Mouse (Mus musculus): ENCODE measurements around the gene Gclc. TPM values are rescaled to one million over a fixed set of nuclear protein-coding genes. Genes with fewer than 3 reads are reported as not detected.

Gene Gclc
- polyA plus RNA-seq, 1 experiment, result 39.4 TPM

- peak overlapping the region; percentile 86; the same call in 1 of the 2 replicates for H3K4me3 ChIP-seq (ENCODE audit: insufficient read depth, low read length)
- H3K27ac ChIP-seq (ENCODE audit: insufficient read depth, low read length), result no peak overlapping the region
- peak; percentile 42; the same call in 1 of the 2 replicates for TF ChIP-seq CTCF (IDR thresholded peaks at IDR 0.05; ENCODE audit: extremely low read depth, insufficient read depth, low read length)
- TF ChIP-seq POLR2A (IDR thresholded peaks at IDR 0.05; ENCODE audit: extremely low read depth, insufficient read depth, low read length), result no peak
- peaks cover 4% of the 10 kb centered on the region; the same call in 1 of the 2 replicates for H3K4me1 ChIP-seq (ENCODE audit: control insufficient read depth, insufficient read depth, low read length)
Observed at GRCm38 (mm10) chr9:77756076-77756475, 1.7 kb downstream of the Gclc start.

- Histone ChIP-seq H3K4me3 (ENCODE audit: insufficient read depth, low read length) (no peak overlapping the region), H3K4me1 (ENCODE audit: control insufficient read depth, insufficient read depth, low read length) (peaks cover 4% of the 10 kb centered on the region; the same call in 1 of the 2 replicates), H3K27ac (ENCODE audit: insufficient read depth, low read length) (no peak overlapping the region)
- TF ChIP-seq CTCF (IDR thresholded peaks at IDR 0.05; ENCODE audit: extremely low read depth, insufficient read depth, low read length), result no peak
- no peak for TF ChIP-seq POLR2A (IDR thresholded peaks at IDR 0.05; ENCODE audit: extremely low read depth, insufficient read depth, low read length)
Observed at GRCm38 (mm10) chr9:77757331-77757730, 3.0 kb downstream of the Gclc start.

GRCm38 (mm10) chr9:77758481-77758880, 4.1 kb downstream of the Gclc start:
- H3K4me3 ChIP-seq (ENCODE audit: insufficient read depth, low read length), result no peak overlapping the region
- TF ChIP-seq POLR2A (IDR thresholded peaks at IDR 0.05; ENCODE audit: extremely low read depth, insufficient read depth, low read length) (no peak), CTCF (IDR thresholded peaks at IDR 0.05; ENCODE audit: extremely low read depth, insufficient read depth, low read length) (no peak)
- peaks cover 4% of the 10 kb centered on the region; the same call in 1 of the 2 replicates for H3K4me1 ChIP-seq (ENCODE audit: control insufficient read depth, insufficient read depth, low read length)
- no peak overlapping the region for H3K27ac ChIP-seq (ENCODE audit: insufficient read depth, low read length)

- no peak for TF ChIP-seq CTCF (IDR thresholded peaks at IDR 0.05; ENCODE audit: extremely low read depth, insufficient read depth, low read length)
- TF ChIP-seq POLR2A (IDR thresholded peaks at IDR 0.05; ENCODE audit: extremely low read depth, insufficient read depth, low read length), result no peak
Observed at GRCm38 (mm10) chr9:77759111-77759510, 4.8 kb downstream of the Gclc start.

GRCm38 (mm10) chr9:77759756-77760155, 5.4 kb downstream of the Gclc start:
- no peak for TF ChIP-seq CTCF (IDR thresholded peaks at IDR 0.05; ENCODE audit: extremely low read depth, insufficient read depth, low read length)
- no peak for TF ChIP-seq POLR2A (IDR thresholded peaks at IDR 0.05; ENCODE audit: extremely low read depth, insufficient read depth, low read length)
- peaks cover 4% of the 10 kb centered on the region; the same call in 1 of the 2 replicates for H3K4me1 ChIP-seq (ENCODE audit: control insufficient read depth, insufficient read depth, low read length)
- H3K27ac ChIP-seq (ENCODE audit: insufficient read depth, low read length), result no peak overlapping the region
- no peak overlapping the region for H3K4me3 ChIP-seq (ENCODE audit: insufficient read depth, low read length)

More at GRCm38 (mm10) chr9:77759111-77759510, 4.8 kb downstream of the Gclc start:
- Histone ChIP-seq H3K4me3 (ENCODE audit: insufficient read depth, low read length) (no peak overlapping the region), H3K4me1 (ENCODE audit: control insufficient read depth, insufficient read depth, low read length) (peaks cover 4% of the 10 kb centered on the region; the same call in 1 of the 2 replicates), H3K27ac (ENCODE audit: insufficient read depth, low read length) (no peak overlapping the region)

- no peak overlapping the region for H3K27ac ChIP-seq (ENCODE audit: insufficient read depth, low read length)
- no peaks in the 10 kb centered on the region; the same call in 1 of the 2 replicates for H3K4me1 ChIP-seq (ENCODE audit: control insufficient read depth, insufficient read depth, low read length)
- H3K4me3 ChIP-seq (ENCODE audit: insufficient read depth, low read length), result no peak overlapping the region
- no peak for TF ChIP-seq POLR2A (IDR thresholded peaks at IDR 0.05; ENCODE audit: extremely low read depth, insufficient read depth, low read length)
- TF ChIP-seq CTCF (IDR thresholded peaks at IDR 0.05; ENCODE audit: extremely low read depth, insufficient read depth, low read length), result no peak
Observed at GRCm38 (mm10) chr9:77766218-77766617, 11.9 kb downstream of the Gclc start.

- TF ChIP-seq POLR2A (IDR thresholded peaks at IDR 0.05; ENCODE audit: extremely low read depth, insufficient read depth, low read length) (no peak), CTCF (IDR thresholded peaks at IDR 0.05; ENCODE audit: extremely low read depth, insufficient read depth, low read length) (no peak)
- Histone ChIP-seq H3K4me1 (ENCODE audit: control insufficient read depth, insufficient read depth, low read length) (no peaks in the 10 kb centered on the region; the same call in 1 of the 2 replicates), H3K27ac (ENCODE audit: insufficient read depth, low read length) (no peak overlapping the region), H3K4me3 (ENCODE audit: insufficient read depth, low read length) (no peak overlapping the region)
Observed at GRCm38 (mm10) chr9:77766767-77767166, 12.4 kb downstream of the Gclc start.

- H3K27ac ChIP-seq (ENCODE audit: insufficient read depth, low read length), result no peak overlapping the region
- no peak overlapping the region for H3K4me3 ChIP-seq (ENCODE audit: insufficient read depth, low read length)
- TF ChIP-seq POLR2A (IDR thresholded peaks at IDR 0.05; ENCODE audit: extremely low read depth, insufficient read depth, low read length) (no peak), CTCF (IDR thresholded peaks at IDR 0.05; ENCODE audit: extremely low read depth, insufficient read depth, low read length) (no peak)
- peaks cover 5% of the 10 kb centered on the region for H3K4me1 ChIP-seq (ENCODE audit: control insufficient read depth, insufficient read depth, low read length)
Observed at GRCm38 (mm10) chr9:77770909-77771308, 16.6 kb downstream of the Gclc start.

GRCm38 (mm10) chr9:77771330-77771729, 17.0 kb downstream of the Gclc start:
- Histone ChIP-seq H3K27ac (ENCODE audit: insufficient read depth, low read length) (no peak overlapping the region), H3K4me3 (ENCODE audit: insufficient read depth, low read length) (no peak overlapping the region), H3K4me1 (ENCODE audit: control insufficient read depth, insufficient read depth, low read length) (peaks cover 5% of the 10 kb centered on the region)
- no peak for TF ChIP-seq POLR2A (IDR thresholded peaks at IDR 0.05; ENCODE audit: extremely low read depth, insufficient read depth, low read length)
- no peak for TF ChIP-seq CTCF (IDR thresholded peaks at IDR 0.05; ENCODE audit: extremely low read depth, insufficient read depth, low read length)

- H3K4me1 ChIP-seq (ENCODE audit: control insufficient read depth, insufficient read depth, low read length), result peaks cover 5% of the 10 kb centered on the region
- no peak for TF ChIP-seq POLR2A (IDR thresholded peaks at IDR 0.05; ENCODE audit: extremely low read depth, insufficient read depth, low read length)
- TF ChIP-seq CTCF (IDR thresholded peaks at IDR 0.05; ENCODE audit: extremely low read depth, insufficient read depth, low read length), result no peak
- H3K27ac ChIP-seq (ENCODE audit: insufficient read depth, low read length), result no peak overlapping the region
- H3K4me3 ChIP-seq (ENCODE audit: insufficient read depth, low read length), result no peak overlapping the region
Observed at GRCm38 (mm10) chr9:77771765-77772383, 17.5 kb downstream of the Gclc start.

Measured in cortical plate, adult 2 months (tissue).